Mouse (Mus musculus): ENCODE measurements around the gene Hmga2. TPM values are rescaled to one million over a fixed set of nuclear protein-coding genes. Genes with fewer than 3 reads are reported as not detected.

Hmga2 gene
- total and polyA plus RNA-seq, 2 experiments from 2014 or later: 0.24 to 0.52 TPM

DNA sequence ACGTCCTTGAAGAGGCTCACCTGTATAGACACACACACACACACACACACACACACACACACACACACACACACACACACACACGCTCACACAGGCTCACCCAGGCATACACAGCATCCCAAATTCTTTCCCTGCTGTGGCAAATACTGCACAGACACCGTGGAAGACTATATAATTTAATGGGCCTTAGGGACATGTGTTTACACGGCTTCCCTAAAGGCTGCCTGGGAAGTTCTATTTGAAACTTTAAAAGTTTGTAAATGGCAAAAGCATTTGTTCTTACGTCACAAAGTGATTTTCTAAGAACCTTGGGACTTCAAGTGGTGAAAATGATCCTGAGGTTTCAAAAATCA, 42.8 kb downstream of the Hmga2 start:
- Histone ChIP-seq H3K9ac (no peak overlapping the region), H3K27ac (ENCODE audit: low read depth, low read length) (no peak overlapping the region), H3K36me3 (ENCODE audit: insufficient read depth) (no peaks in the 10 kb centered on the region), H3K4me2 (ENCODE audit: low read depth) (no peak overlapping the region), H3K4me3 (ENCODE audit: low read depth, low read length) (no peak overlapping the region), H3K27me3 (ENCODE audit: insufficient read depth, low read length) (no peaks in the 10 kb centered on the region; the same call in 1 of the 2 replicates), H3K9me3 (ENCODE audit: low read length) (no peaks in the 10 kb centered on the region), H3K4me1 (ENCODE audit: insufficient read depth) (0 out of 2 replicates have a peak, but pooled peaks cover 5% of the 10 kb centered on the region)
- TF ChIP-seq CTCF (IDR thresholded peaks at IDR 0.05; ENCODE audit: low read depth): no peak
- WGBS: 74% methylated on average over 5 of the region's 5 CpGs
- no peak for DNase-seq
- ATAC-seq: no peak

DNA sequence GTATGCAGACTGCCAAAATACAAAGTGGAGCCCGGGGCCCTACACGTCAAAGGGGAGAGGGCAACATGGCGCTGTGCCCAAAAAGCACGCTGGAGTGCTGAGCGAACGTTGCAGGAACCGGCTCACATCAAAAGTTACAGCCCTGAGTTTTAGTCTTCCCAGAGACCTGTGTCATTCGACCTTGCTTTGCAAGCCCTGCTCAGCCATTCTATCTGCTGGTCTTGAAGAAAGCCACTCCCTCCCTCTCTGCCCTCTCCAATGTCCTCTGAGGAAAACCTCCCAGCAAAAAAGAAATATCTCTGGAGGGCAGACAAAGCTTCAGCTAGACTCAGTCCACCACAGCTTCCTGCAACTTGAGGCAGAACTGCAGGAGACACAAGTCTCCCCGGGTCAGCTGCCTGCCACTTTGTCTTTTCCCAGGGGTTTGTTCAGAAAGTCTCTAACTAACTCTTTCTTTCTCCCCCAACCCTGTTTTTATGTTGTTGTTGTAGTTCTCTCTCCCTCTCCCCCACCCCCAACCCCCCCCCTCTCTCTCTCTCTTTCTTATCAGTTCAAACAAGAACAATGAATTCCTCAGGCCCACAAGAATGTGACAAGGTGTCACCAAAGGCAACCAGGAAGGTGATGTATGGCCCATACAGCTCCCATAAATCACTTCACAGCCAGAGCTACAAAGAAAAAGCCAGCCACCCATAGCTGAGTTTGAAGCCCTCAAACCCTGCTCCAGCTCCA, 43.4 kb downstream of the Hmga2 start:
- ATAC-seq: no peak
- WGBS: 29% methylated on average over 9 of the region's 9 CpGs
- no peak for DNase-seq

GRCm38 (mm10) chr10:120432081-120432480, 44.2 kb downstream of the Hmga2 start:
- DNase-seq: no peak
- no peak overlapping the region for H3K27ac ChIP-seq (ENCODE audit: low read depth, low read length)
- H3K4me1 ChIP-seq (ENCODE audit: insufficient read depth): 0 out of 2 replicates have a peak, but pooled peaks cover 7% of the 10 kb centered on the region
- no peak for ATAC-seq
- no peaks in the 10 kb centered on the region for H3K9me3 ChIP-seq (ENCODE audit: low read length)
- WGBS: 78% methylated on average over 9 of the region's 9 CpGs
- no peak overlapping the region for H3K4me2 ChIP-seq (ENCODE audit: low read depth)
- no peaks in the 10 kb centered on the region for H3K36me3 ChIP-seq (ENCODE audit: insufficient read depth)
- no peaks in the 10 kb centered on the region; the same call in 1 of the 2 replicates for H3K27me3 ChIP-seq (ENCODE audit: insufficient read depth, low read length)
- no peak overlapping the region for H3K9ac ChIP-seq
- no peak overlapping the region for H3K4me3 ChIP-seq (ENCODE audit: low read depth, low read length)
- TF ChIP-seq CTCF (IDR thresholded peaks at IDR 0.05; ENCODE audit: low read depth): no peak

More for the DNA sequence above, 43.4 kb downstream of the Hmga2 start:
- Histone ChIP-seq H3K4me3 (ENCODE audit: low read depth, low read length) (no peak overlapping the region), H3K4me2 (ENCODE audit: low read depth) (no peak overlapping the region), H3K27me3 (ENCODE audit: insufficient read depth, low read length) (no peaks in the 10 kb centered on the region; the same call in 1 of the 2 replicates), H3K9me3 (ENCODE audit: low read length) (no peaks in the 10 kb centered on the region), H3K36me3 (ENCODE audit: insufficient read depth) (no peaks in the 10 kb centered on the region), H3K27ac (ENCODE audit: low read depth, low read length) (no peak overlapping the region), H3K9ac (no peak overlapping the region), H3K4me1 (ENCODE audit: insufficient read depth) (0 out of 2 replicates have a peak, but pooled peaks cover 7% of the 10 kb centered on the region)
- no peak for TF ChIP-seq CTCF (IDR thresholded peaks at IDR 0.05; ENCODE audit: low read depth)

DNA sequence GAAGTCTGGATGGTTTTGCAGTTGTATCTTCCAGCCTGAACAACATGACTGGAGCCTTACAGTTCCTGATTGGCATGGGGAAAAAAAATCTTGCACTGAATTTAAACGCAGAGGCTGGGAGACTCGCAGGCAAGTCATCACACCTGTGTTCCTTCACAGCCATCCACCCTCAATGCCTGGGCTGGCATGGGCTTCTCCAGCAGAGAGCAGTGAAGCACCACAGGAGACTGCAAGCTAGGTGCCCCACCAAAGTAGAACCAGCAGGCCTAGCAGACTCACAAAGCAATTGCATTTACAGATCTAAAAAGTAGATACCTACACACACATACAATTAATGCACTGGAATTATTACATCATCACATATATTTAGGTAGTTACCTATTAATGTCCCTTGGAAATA, 44.8 kb downstream of the Hmga2 start:
- Histone ChIP-seq H3K4me3 (ENCODE audit: low read depth, low read length) (no peak overlapping the region), H3K9ac (no peak overlapping the region), H3K9me3 (ENCODE audit: low read length) (no peaks in the 10 kb centered on the region), H3K27ac (ENCODE audit: low read depth, low read length) (no peak overlapping the region), H3K4me1 (ENCODE audit: insufficient read depth) (0 out of 2 replicates have a peak, but pooled peaks cover 7% of the 10 kb centered on the region), H3K4me2 (ENCODE audit: low read depth) (no peak overlapping the region), H3K36me3 (ENCODE audit: insufficient read depth) (no peaks in the 10 kb centered on the region), H3K27me3 (ENCODE audit: insufficient read depth, low read length) (no peaks in the 10 kb centered on the region; the same call in 1 of the 2 replicates)
- TF ChIP-seq CTCF (IDR thresholded peaks at IDR 0.05; ENCODE audit: low read depth): peak; percentile 77
- 62% methylated on average over 2 of the region's 2 CpGs for WGBS
- DNase-seq (peak; percentile 68), ATAC-seq (peak; percentile 65; the same call in 1 of the 2 replicates)

DNA sequence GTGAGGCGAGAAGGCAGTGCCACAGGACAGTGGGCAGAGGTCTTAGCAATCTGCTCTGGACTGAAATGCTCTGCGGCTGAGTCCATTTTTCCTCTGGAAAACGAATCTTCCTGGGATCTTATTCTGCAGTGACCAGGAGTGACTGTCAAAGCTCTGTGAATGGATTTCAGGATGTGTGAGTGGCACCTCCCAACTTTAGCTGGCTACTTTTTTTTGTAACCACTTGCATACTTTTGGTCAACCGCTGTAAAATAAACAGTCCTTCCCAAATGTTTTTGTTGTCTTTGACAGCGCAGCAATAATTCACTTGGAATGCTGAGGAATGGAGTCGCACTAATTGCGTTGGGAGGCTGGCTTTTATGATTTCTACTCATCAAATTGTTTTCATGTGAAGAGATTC, 45.8 kb downstream of the Hmga2 start:
- ATAC-seq (no peak), DNase-seq (no peak)
- H3K4me2 ChIP-seq (ENCODE audit: low read depth): no peak overlapping the region
- no peaks in the 10 kb centered on the region for H3K9me3 ChIP-seq (ENCODE audit: low read length)
- 0 out of 2 replicates have a peak, but pooled peaks cover 7% of the 10 kb centered on the region for H3K4me1 ChIP-seq (ENCODE audit: insufficient read depth)
- no peaks in the 10 kb centered on the region for H3K36me3 ChIP-seq (ENCODE audit: insufficient read depth)
- H3K9ac ChIP-seq: no peak overlapping the region
- TF ChIP-seq CTCF (IDR thresholded peaks at IDR 0.05; ENCODE audit: low read depth): no peak
- H3K27ac ChIP-seq (ENCODE audit: low read depth, low read length): no peak overlapping the region
- H3K27me3 ChIP-seq (ENCODE audit: insufficient read depth, low read length): no peaks in the 10 kb centered on the region; the same call in 1 of the 2 replicates
- no peak overlapping the region for H3K4me3 ChIP-seq (ENCODE audit: low read depth, low read length)
- 76% methylated on average over 7 of the region's 7 CpGs for WGBS

DNA sequence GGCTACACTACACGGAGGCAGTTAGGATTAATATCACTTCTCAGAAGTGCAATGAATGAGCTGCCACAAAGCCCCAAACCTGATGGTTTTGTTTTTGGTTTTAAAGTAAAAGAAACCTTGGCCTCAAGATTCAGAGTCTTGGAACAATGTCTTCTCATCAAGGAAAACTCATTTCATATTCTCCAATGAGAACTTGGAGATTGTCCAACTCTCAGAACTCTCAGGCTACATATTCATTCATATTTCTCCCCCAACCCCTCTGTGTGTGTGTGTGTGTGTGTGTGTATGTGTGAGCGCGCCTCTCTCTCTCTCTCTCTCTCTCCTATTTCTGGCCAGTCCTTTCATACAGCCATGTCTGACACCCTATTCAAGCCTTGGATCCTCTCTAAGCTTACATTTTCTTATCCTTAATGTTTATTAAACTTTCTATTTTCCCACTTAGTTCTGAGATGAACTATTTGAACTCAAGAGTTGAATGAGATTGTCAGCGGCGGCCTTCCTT, 46.5 kb downstream of the Hmga2 start:
- no peak overlapping the region for H3K4me3 ChIP-seq (ENCODE audit: low read depth, low read length)
- H3K4me2 ChIP-seq (ENCODE audit: low read depth): no peak overlapping the region
- DNase-seq (no peak), ATAC-seq (no peak)
- no peaks in the 10 kb centered on the region for H3K36me3 ChIP-seq (ENCODE audit: insufficient read depth)
- 0 out of 2 replicates have a peak, but pooled peaks cover 7% of the 10 kb centered on the region for H3K4me1 ChIP-seq (ENCODE audit: insufficient read depth)
- no peaks in the 10 kb centered on the region for H3K9me3 ChIP-seq (ENCODE audit: low read length)
- WGBS: 74% methylated on average over 5 of the region's 5 CpGs
- H3K27me3 ChIP-seq (ENCODE audit: insufficient read depth, low read length): no peaks in the 10 kb centered on the region; the same call in 1 of the 2 replicates
- H3K9ac ChIP-seq: no peak overlapping the region
- TF ChIP-seq CTCF (IDR thresholded peaks at IDR 0.05; ENCODE audit: low read depth): no peak
- no peak overlapping the region for H3K27ac ChIP-seq (ENCODE audit: low read depth, low read length)

DNA sequence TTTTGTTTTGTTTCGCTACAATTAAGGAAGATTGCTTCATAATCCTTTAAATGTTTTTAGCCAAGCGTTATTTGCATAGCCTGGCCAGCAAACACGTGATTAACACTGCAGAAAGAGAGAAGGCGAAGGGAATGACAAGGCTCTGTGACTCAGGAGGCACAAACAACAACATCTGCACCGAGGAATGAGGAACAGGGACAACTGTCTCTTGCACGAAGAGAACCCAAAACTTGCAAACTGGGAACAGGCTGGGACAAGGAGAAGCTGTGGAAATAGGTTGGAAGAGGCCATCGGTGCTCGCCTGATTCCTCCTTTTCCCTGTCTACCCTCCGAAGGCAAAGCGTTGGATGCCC, 47.1 kb downstream of the Hmga2 start:
- DNase-seq (no peak), ATAC-seq (no peak)
- no peak for TF ChIP-seq CTCF (IDR thresholded peaks at IDR 0.05; ENCODE audit: low read depth)
- Histone ChIP-seq H3K9me3 (ENCODE audit: low read length) (no peaks in the 10 kb centered on the region), H3K27me3 (ENCODE audit: insufficient read depth, low read length) (no peaks in the 10 kb centered on the region; the same call in 1 of the 2 replicates), H3K4me2 (ENCODE audit: low read depth) (peak overlapping the region; percentile 47), H3K4me1 (ENCODE audit: insufficient read depth) (0 out of 2 replicates have a peak, but pooled peaks cover 7% of the 10 kb centered on the region), H3K4me3 (ENCODE audit: low read depth, low read length) (0 out of 2 replicates have a peak overlapping the region, but pooled peaks have one; percentile 16), H3K27ac (ENCODE audit: low read depth, low read length) (no peak overlapping the region), H3K36me3 (ENCODE audit: insufficient read depth) (no peaks in the 10 kb centered on the region), H3K9ac (no peak overlapping the region)
- 56% methylated on average over 10 of the region's 10 CpGs for WGBS

All from forebrain, postnatal 0 days (tissue).